Mouse (Mus musculus) liver, embryonic 11.5 days (tissue): ENCODE measurements at regions not wholly inside any gene's neighbourhood (a gene's known extent, or its start where the extent isn't known, plus 50 kb on each side); places are given as distances from the start of the nearest gene placed in this dataset.

Source experiments
- ATAC-seq: fragments of 200-750 bp; cut with Nextera tagmentation; replicated peaks from 2 replicates; pipeline ENCODE4 v1.8.0; 2017; ENCODE audit warnings: moderate number of reproducible peaks, mild to moderate bottlenecking, moderate TSS enrichment, moderate library complexity; ENCODE audit not compliant: low FRiP score
- DNase-seq: peaks from one replicate; pipeline ENCODE4 v3.0.0-alpha.2; 2017; ENCODE audit warnings: low spot score
- H3K27ac ChIP-seq: fragments of 300-500 bp; sonication (generic); 2 replicates; pipeline ENCODE4 v1.5.1; 2014; ENCODE audit warnings: mild to moderate bottlenecking, low read depth, low read length, control low read depth
- H3K27me3 ChIP-seq: fragments of 300-500 bp; sonication (generic); replicated peaks from 2 replicates; pipeline ENCODE4 v1.6.1; 2014; ENCODE audit warnings: low read length, mixed read lengths; ENCODE audit not compliant: control insufficient read depth, insufficient read depth
- H3K36me3 ChIP-seq: fragments of 300-500 bp; sonication (generic); 2 replicates; pipeline ENCODE4 v1.6.1; 2014; ENCODE audit warnings: mild to moderate bottlenecking, low read length, moderate library complexity, mixed read lengths; ENCODE audit not compliant: control insufficient read depth, insufficient read depth
- H3K4me1 ChIP-seq: fragments of 300-500 bp; sonication (generic); replicated peaks from 2 replicates; pipeline ENCODE4 v1.6.1; 2014; ENCODE audit warnings: low read length, mixed read lengths; ENCODE audit not compliant: control insufficient read depth, insufficient read depth
- H3K4me2 ChIP-seq: fragments of 300-500 bp; sonication (generic); 2 replicates; pipeline ENCODE4 v1.6.1; 2014; ENCODE audit warnings: mild to moderate bottlenecking, control low read depth, moderate library complexity
- H3K4me3 ChIP-seq: fragments of 300-500 bp; sonication (generic); 2 replicates; pipeline ENCODE4 v1.5.1; 2014; ENCODE audit warnings: low read depth, low read length, control low read depth
- H3K9ac ChIP-seq: fragments of 300-500 bp; sonication (generic); 2 replicates; pipeline ENCODE4 v1.6.1; 2014; ENCODE audit warnings: low read depth, low read length, control low read depth
- H3K9me3 ChIP-seq: fragments of 300-500 bp; sonication (generic); 2 replicates; pipeline ENCODE4 v1.6.1; 2016; ENCODE audit warnings: low read length, inconsistent platforms, mixed read lengths; ENCODE audit not compliant: control insufficient read depth
- WGBS: fragments of 180-500 bp; shearing (Covaris S2); extraction: QIAGEN DNeasy Blood & Tissue Kit; methylation state at CpG from one replicate; pipeline ENCODE4 v1.1.7; 2014; 5-methylcytosine and 5-hydroxymethylcytosine counted together

DNA sequence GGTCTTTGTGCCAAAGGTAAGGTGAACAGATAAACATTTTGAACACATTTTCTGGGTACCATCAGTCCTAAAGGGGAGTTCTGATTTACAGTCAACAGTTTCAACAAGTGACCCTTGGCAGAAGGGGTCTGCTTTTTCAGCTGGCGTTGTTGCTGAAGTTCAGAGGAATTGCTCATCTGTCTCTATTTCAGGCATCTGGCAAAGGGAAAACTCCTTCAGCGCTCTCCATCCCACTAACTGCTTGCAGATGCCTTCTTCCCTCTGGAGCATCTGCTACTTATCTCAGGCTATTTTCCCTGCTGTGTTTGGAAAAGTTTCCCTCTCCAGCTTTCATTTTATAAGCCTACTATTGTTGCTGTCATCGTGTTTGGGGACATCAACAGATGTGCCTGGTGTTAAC, 223.6 kb upstream of the Rgmb start:
- Histone ChIP-seq H3K36me3 (no peaks in the 10 kb centered on the region), H3K27me3 (no peaks in the 10 kb centered on the region), H3K27ac (no peak overlapping the region), H3K9ac (no peak overlapping the region), H3K4me3 (no peak overlapping the region), H3K4me1 (no peaks in the 10 kb centered on the region), H3K9me3 (no peaks in the 10 kb centered on the region), H3K4me2 (no peak overlapping the region)
- WGBS = 36% methylated on average over 3 of the region's 3 CpGs
- DNase-seq (no peak), ATAC-seq (no peak)

GRCm38 (mm10) chr17:16051713-16052112, 220.9 kb upstream of the Rgmb start:
- Histone ChIP-seq H3K9me3 (no peaks in the 10 kb centered on the region), H3K4me3 (no peak overlapping the region), H3K4me1 (no peaks in the 10 kb centered on the region), H3K9ac (no peak overlapping the region), H3K27ac (no peak overlapping the region), H3K4me2 (no peak overlapping the region), H3K27me3 (no peaks in the 10 kb centered on the region), H3K36me3 (no peaks in the 10 kb centered on the region)
- WGBS = 56% methylated on average over 5 of the region's 5 CpGs
- no peak for ATAC-seq
- no peak for DNase-seq

- no peaks in the 10 kb centered on the region for H3K4me1 ChIP-seq
- H3K36me3 ChIP-seq = no peaks in the 10 kb centered on the region
- H3K4me3 ChIP-seq = no peak overlapping the region
- DNase-seq = no peak
- H3K27me3 ChIP-seq = no peaks in the 10 kb centered on the region
- no peak overlapping the region for H3K27ac ChIP-seq
- H3K9me3 ChIP-seq = no peaks in the 10 kb centered on the region
- 56% methylated on average over 5 of the region's 5 CpGs for WGBS
- ATAC-seq = no peak
- no peak overlapping the region for H3K9ac ChIP-seq
- H3K4me2 ChIP-seq = no peak overlapping the region
Measured at GRCm38 (mm10) chr17:16041542-16042251, 210.9 kb upstream of the Rgmb start.

DNA sequence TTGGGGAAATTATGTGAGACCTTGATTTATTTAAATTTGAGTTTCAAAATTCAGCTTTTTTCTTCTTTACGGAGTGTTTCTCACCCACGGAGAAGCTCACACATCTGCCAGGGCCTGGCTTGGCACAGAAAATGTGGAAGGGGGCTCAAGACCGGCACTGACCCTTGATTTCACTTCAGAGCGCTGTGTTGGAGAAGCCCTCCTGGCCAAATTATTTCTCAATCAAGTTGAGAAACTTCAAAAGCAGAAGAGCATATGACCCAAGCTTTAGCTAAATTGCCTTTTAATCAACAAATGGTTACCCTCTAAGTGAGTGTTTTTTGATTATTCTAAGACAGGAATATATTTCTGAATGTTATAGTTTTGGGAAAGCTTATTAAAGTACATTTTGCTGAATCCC, 197.2 kb upstream of the Rgmb start:
- H3K9me3 ChIP-seq = no peaks in the 10 kb centered on the region
- no peak overlapping the region for H3K4me3 ChIP-seq
- H3K27me3 ChIP-seq = no peaks in the 10 kb centered on the region
- WGBS = 78% methylated on average over 4 of the region's 4 CpGs
- H3K4me2 ChIP-seq = no peak overlapping the region
- no peak for DNase-seq
- H3K4me1 ChIP-seq = no peaks in the 10 kb centered on the region
- no peak overlapping the region for H3K9ac ChIP-seq
- ATAC-seq = no peak
- H3K27ac ChIP-seq = no peak overlapping the region
- H3K36me3 ChIP-seq = no peaks in the 10 kb centered on the region

DNA sequence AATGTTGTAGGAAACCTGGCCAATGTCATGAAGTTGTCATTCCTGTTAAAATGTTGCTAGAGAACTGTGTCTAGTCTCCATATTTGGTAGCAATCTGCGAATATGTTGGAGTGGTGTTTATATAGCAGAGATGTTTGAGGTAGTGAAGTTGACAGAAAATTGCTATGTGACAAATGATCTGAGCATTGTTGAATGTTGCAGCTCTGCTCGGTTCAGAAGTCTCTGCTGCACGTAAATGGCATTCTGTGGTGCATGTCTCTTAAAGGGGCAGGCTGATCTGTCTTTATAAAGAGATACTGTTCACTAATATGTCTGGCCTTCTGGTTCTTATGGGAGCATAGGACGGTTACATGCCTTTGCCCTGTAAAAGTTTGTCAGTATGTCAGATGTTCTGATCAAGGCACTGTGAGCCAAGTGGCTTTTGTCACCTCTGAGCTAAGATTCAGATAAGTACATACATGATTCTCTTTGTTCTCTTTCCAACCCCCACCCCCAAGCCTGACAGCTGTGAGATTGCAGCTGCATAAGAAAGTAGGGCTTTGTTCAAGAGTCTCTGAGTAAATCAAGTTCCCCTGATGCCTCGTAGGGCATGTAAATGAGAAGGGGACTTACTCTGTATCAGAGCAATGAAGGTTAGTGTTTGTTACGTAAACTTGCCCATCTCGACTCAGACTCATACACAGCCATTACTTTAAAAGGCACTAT, 174.2 kb upstream of the Rgmb start:
- DNase-seq (no peak), ATAC-seq (no peak)
- no peak overlapping the region for H3K27ac ChIP-seq
- 46% methylated on average over 7 of the region's 7 CpGs for WGBS
- H3K4me1 ChIP-seq = no peaks in the 10 kb centered on the region
- no peak overlapping the region for H3K9ac ChIP-seq
- H3K27me3 ChIP-seq = no peaks in the 10 kb centered on the region
- H3K4me3 ChIP-seq = no peak overlapping the region
- H3K9me3 ChIP-seq = no peaks in the 10 kb centered on the region
- no peak overlapping the region for H3K4me2 ChIP-seq
- H3K36me3 ChIP-seq = no peaks in the 10 kb centered on the region

- no peak overlapping the region for H3K4me2 ChIP-seq
- DNase-seq (no peak), ATAC-seq (no peak)
- no peaks in the 10 kb centered on the region for H3K27me3 ChIP-seq
- H3K36me3 ChIP-seq = no peaks in the 10 kb centered on the region
- H3K27ac ChIP-seq = no peak overlapping the region
- no peak overlapping the region for H3K9ac ChIP-seq
- no peaks in the 10 kb centered on the region for H3K4me1 ChIP-seq
- H3K4me3 ChIP-seq = no peak overlapping the region
- 74% methylated on average over 4 of the region's 4 CpGs for WGBS
- no peaks in the 10 kb centered on the region for H3K9me3 ChIP-seq
Measured at GRCm38 (mm10) chr17:16004002-16004401, 173.2 kb upstream of the Rgmb start.

DNA sequence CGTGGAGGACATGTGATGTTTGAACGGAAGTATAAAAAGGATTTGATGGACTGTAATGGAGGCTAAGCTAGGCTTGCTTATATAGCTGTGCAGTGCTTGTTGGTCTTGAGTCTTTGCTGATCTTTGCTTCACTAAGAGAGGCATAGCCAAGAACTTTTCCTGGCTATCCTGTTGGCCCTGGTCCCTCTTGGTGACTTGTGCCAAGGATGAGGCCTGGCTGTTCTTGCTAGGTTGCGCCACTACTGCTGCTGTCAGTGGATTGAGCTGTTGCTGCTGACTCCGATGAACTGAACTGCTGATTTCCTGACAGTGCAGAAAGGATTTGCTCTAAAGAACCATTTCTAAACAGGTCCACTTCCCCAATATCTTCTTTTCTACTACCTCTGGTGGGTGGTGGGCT, 167.9 kb upstream of the Rgmb start:
- H3K9ac ChIP-seq = no peak overlapping the region
- no peaks in the 10 kb centered on the region for H3K36me3 ChIP-seq
- no peak for ATAC-seq
- DNase-seq = no peak
- H3K9me3 ChIP-seq = no peaks in the 10 kb centered on the region
- H3K4me1 ChIP-seq = no peaks in the 10 kb centered on the region
- H3K27ac ChIP-seq = no peak overlapping the region
- H3K4me3 ChIP-seq = no peak overlapping the region
- H3K4me2 ChIP-seq = no peak overlapping the region
- H3K27me3 ChIP-seq = no peaks in the 10 kb centered on the region
- 86% methylated on average over 4 of the region's 4 CpGs for WGBS

GRCm38 (mm10) chr17:15997289-15997688, 166.4 kb upstream of the Rgmb start:
- Histone ChIP-seq H3K9me3 (no peaks in the 10 kb centered on the region), H3K36me3 (no peaks in the 10 kb centered on the region), H3K27ac (no peak overlapping the region), H3K27me3 (no peaks in the 10 kb centered on the region), H3K4me1 (no peaks in the 10 kb centered on the region), H3K4me3 (no peak overlapping the region), H3K4me2 (no peak overlapping the region), H3K9ac (no peak overlapping the region)
- ATAC-seq = no peak
- no peak for DNase-seq
- 16% methylated on average over 1 of the region's 1 CpGs for WGBS

DNA sequence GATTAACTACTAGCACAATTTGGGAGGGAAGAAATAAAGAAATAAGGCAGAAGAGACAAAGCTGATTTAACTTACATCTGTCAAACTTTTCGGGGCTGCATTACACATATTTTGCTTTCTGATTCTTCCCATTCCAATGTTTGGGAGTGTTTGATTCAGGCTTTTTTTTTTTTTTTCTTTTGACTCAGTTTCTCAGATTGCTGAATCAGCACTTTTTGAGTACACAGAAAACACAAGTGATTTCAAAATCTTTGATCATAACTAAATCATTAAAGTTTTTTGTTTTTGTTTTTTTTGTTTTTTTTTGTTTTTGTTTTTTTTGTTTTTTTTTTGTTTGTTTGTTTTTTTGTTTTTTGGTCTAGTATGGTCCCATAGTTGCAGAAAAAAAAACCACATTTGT, 164.7 kb upstream of the Rgmb start:
- Histone ChIP-seq H3K27ac (no peak overlapping the region), H3K4me1 (no peaks in the 10 kb centered on the region), H3K36me3 (no peaks in the 10 kb centered on the region), H3K9me3 (no peaks in the 10 kb centered on the region), H3K4me3 (no peak overlapping the region), H3K4me2 (no peak overlapping the region), H3K9ac (no peak overlapping the region), H3K27me3 (no peaks in the 10 kb centered on the region)
- DNase-seq (no peak), ATAC-seq (no peak)
- 77% methylated on average over 1 of the region's 1 CpGs for WGBS
